Mouse (Mus musculus) C2C12 (cell line): Measurements from ENCODE around the gene Zbtb49. TPM values are rescaled to one million over a fixed set of nuclear protein-coding genes. Genes with fewer than 3 reads are reported as not detected.

Experiments used
- H3K27me3 ChIP-seq: one replicate; pipeline ENCODE4 v1.6.1; 2011; ENCODE audit not compliant: control insufficient read depth, insufficient read depth, insufficient read length
- H3K36me3 ChIP-seq: one replicate; pipeline ENCODE4 v1.6.1; 2011; ENCODE audit not compliant: control insufficient read depth, insufficient read depth
- H3K4me3 ChIP-seq: one replicate; pipeline ENCODE4 v1.5.1; 2011; ENCODE audit warnings: mild to moderate bottlenecking, control low read depth; ENCODE audit not compliant: poor library complexity, insufficient read depth, severe bottlenecking
- H3K79me2 ChIP-seq: one replicate; pipeline ENCODE4 v1.6.1; 2011; ENCODE audit not compliant: control insufficient read depth, insufficient read depth
- H3K79me3 ChIP-seq: one replicate; pipeline ENCODE4 v1.6.1; 2011; ENCODE audit warnings: low read depth, control low read depth
- H3ac ChIP-seq: one replicate; pipeline ENCODE3; 2011; ENCODE audit warnings: low read depth; ENCODE audit not compliant: control insufficient read depth, insufficient read length
- CEBPB ChIP-seq: IDR thresholded peaks from one replicate; pipeline ENCODE4 v1.6.1; 2011; ENCODE audit warnings: low read depth, mild to moderate bottlenecking, control low read depth, moderate library complexity
- CTCF ChIP-seq: IDR thresholded peaks from one replicate; pipeline ENCODE4 v1.5.1; 2011; ENCODE audit not compliant: control insufficient read depth, insufficient read depth, insufficient read length
- FOSL1 ChIP-seq: IDR thresholded peaks from one replicate; pipeline ENCODE4 v1.8.0; 2011; ENCODE audit warnings: mild to moderate bottlenecking, low read length; ENCODE audit not compliant: poor library complexity, insufficient read depth, severe bottlenecking
- MAX ChIP-seq: IDR thresholded peaks from one replicate; pipeline ENCODE4 v1.6.1; 2011; ENCODE audit warnings: mild to moderate bottlenecking, control low read depth
- MYOD1 ChIP-seq: IDR thresholded peaks from one replicate; pipeline ENCODE4 v1.6.1; 2011; ENCODE audit warnings: low read depth; ENCODE audit not compliant: control insufficient read depth, insufficient read length
- MYOG ChIP-seq: IDR thresholded peaks from one replicate; pipeline ENCODE4 v1.6.1; 2011; ENCODE audit not compliant: control insufficient read depth, insufficient read length; ENCODE audit errors: extremely low read depth
- USF1 ChIP-seq: IDR thresholded peaks from one replicate; pipeline ENCODE4 v1.6.1; 2011; ENCODE audit warnings: low read depth, mild to moderate bottlenecking, control low read depth, moderate library complexity
- polyA plus RNA-seq: library from polyadenylated mRNA; unstranded; fragments of >200 nt; fragmentation: generic; extraction: Trizol; gene quantifications from one replicate; pipeline ENCODE4 v1.2.1, GENCODE M21; 2012; ENCODE audit warnings: missing spikeins

Gene Zbtb49
- polyA plus RNA-seq, 1 experiment = 4.7 TPM

GRCm38 (mm10) chr5:38152201-38153108 is 67.8 kb downstream of the Zbtb49 start:
- Histone ChIP-seq H3K79me3 (no peaks in the 10 kb centered on the region), H3ac (no peak overlapping the region), H3K36me3 (no peaks in the 10 kb centered on the region), H3K4me3 (no peak overlapping the region), H3K79me2 (no peaks in the 10 kb centered on the region), H3K27me3 (no peaks in the 10 kb centered on the region)
- TF ChIP-seq FOSL1 = no peak
- no peak for TF ChIP-seq CTCF

GRCm38 (mm10) chr5:38151264-38151663 is 69.0 kb downstream of the Zbtb49 start:
- no peak for TF ChIP-seq MAX
- TF ChIP-seq CEBPB = peak; percentile 66
- no peak for TF ChIP-seq USF1
- TF ChIP-seq MYOD1 = no peak
- no peak for TF ChIP-seq MYOG
- TF ChIP-seq CTCF = no peak
- Histone ChIP-seq H3K4me3 (no peak overlapping the region), H3K36me3 (no peaks in the 10 kb centered on the region), H3K27me3 (no peaks in the 10 kb centered on the region), H3K79me3 (no peaks in the 10 kb centered on the region), H3K79me2 (no peaks in the 10 kb centered on the region), H3ac (no peak overlapping the region)

- Histone ChIP-seq H3K36me3 (no peaks in the 10 kb centered on the region), H3K27me3 (no peaks in the 10 kb centered on the region)
Measured at GRCm38 (mm10) chr5:38146524-38146923, 73.7 kb downstream of the Zbtb49 start.

GRCm38 (mm10) chr5:38140893-38141292 is 79.4 kb downstream of the Zbtb49 start:
- no peak for TF ChIP-seq MYOG
- no peak for TF ChIP-seq FOSL1
- TF ChIP-seq CEBPB = no peak
- TF ChIP-seq MYOD1 = no peak
- no peak for TF ChIP-seq MAX
- no peak for TF ChIP-seq CTCF
- no peak for TF ChIP-seq USF1
- no peaks in the 10 kb centered on the region for H3K27me3 ChIP-seq
- H3K36me3 ChIP-seq = no peaks in the 10 kb centered on the region
- H3ac ChIP-seq = no peak overlapping the region
- H3K4me3 ChIP-seq = no peak overlapping the region
- H3K79me2 ChIP-seq = no peaks in the 10 kb centered on the region
- no peaks in the 10 kb centered on the region for H3K79me3 ChIP-seq

More at GRCm38 (mm10) chr5:38146524-38146923, 73.7 kb downstream of the Zbtb49 start:
- Histone ChIP-seq H3K79me2 (no peaks in the 10 kb centered on the region), H3K4me3 (no peak overlapping the region), H3K79me3 (no peaks in the 10 kb centered on the region), H3ac (no peak overlapping the region)
- TF ChIP-seq MYOD1 (no peak), MAX (no peak), CEBPB (no peak), FOSL1 (no peak), CTCF (no peak), MYOG (no peak), USF1 (no peak)

Other genes starting within 250 kb of the Zbtb49 start
- gene Stx18, start 181.7 kb downstream of the Zbtb49 start, polyA plus RNA-seq = 21.6 TPM
- gene Nsg1, start 60.5 kb downstream of the Zbtb49 start, polyA plus RNA-seq = 39.7 TPM
- 57.3 TPM for gene Lyar, start within 50 bp of the Zbtb49 start, polyA plus RNA-seq
- gene Tmem128, start 39.7 kb upstream of the Zbtb49 start, polyA plus RNA-seq = 38.3 TPM
- 0.05 TPM for gene Otop1, start 55.5 kb upstream of the Zbtb49 start, polyA plus RNA-seq
- gene Drd5, start 98.9 kb upstream of the Zbtb49 start, polyA plus RNA-seq = not detected